Mouse (Mus musculus): ENCODE results near the gene Tmem240. TPM values are rescaled to one million over a fixed set of nuclear protein-coding genes. Genes with fewer than 3 reads are reported as not detected.

Tmem240 gene
- total and polyA plus RNA-seq, 2 experiments from 2014 or later, result 0.41 to 0.57 TPM

DNA sequence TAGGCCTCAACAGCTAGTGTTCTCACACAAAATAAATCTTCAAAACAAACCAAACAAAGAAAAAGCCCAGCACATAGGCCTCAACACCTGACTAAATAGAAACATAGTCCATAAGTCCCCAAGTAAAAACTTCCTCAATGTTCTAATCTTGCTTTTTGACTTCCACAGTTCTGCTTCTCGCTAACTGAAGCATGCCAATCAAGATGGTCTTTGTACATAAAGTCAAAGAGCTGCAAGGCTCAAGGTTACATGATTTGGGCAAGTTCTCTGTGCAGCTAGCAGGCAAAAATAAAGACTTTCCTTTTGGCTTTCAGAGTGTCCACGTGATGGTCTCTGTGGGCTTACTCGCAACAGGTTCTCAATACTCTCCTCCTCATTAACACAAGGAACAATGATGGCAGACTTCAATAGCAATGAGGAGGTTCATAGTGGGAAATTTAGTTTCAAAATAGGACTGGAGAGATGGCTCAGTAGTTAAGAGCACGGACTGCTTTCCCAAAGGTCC is 31.1 kb upstream of the Tmem240 start:
- no peak overlapping the region for H3K9ac ChIP-seq (replicated peaks; ENCODE audit: low read depth, low read length)
- H3K36me3 ChIP-seq (replicated peaks; ENCODE audit: control insufficient read depth, insufficient read depth, low read length), result no peaks in the 10 kb centered on the region
- no peak for TF ChIP-seq CTCF (IDR thresholded peaks at IDR 0.05; ENCODE audit: low read depth)
- TF ChIP-seq EP300 (IDR thresholded peaks at IDR 0.05; ENCODE audit: low read depth), result no peak
- no peaks in the 10 kb centered on the region for H3K9me3 ChIP-seq (replicated peaks; ENCODE audit: control insufficient read depth, low read length)
- no peak overlapping the region for H3K27ac ChIP-seq (ENCODE audit: low read depth)
- H3K4me1 ChIP-seq (ENCODE audit: control insufficient read depth, insufficient read depth), result peaks cover 5% of the 10 kb centered on the region; the same call in 1 of the 2 replicates
- no peak for ATAC-seq (ENCODE audit: insufficient read depth, low read depth)
- H3K4me3 ChIP-seq (ENCODE audit: low read depth, low read length), result no peak overlapping the region
- no peak overlapping the region for H3K4me2 ChIP-seq (ENCODE audit: low read depth, low read length)
- H3K27me3 ChIP-seq (ENCODE audit: control insufficient read depth, insufficient read depth, low read length), result no peaks in the 10 kb centered on the region
- 94% methylated on average over 4 of the region's 4 CpGs for WGBS
- no peak for DNase-seq (ENCODE audit: low spot score)

DNA sequence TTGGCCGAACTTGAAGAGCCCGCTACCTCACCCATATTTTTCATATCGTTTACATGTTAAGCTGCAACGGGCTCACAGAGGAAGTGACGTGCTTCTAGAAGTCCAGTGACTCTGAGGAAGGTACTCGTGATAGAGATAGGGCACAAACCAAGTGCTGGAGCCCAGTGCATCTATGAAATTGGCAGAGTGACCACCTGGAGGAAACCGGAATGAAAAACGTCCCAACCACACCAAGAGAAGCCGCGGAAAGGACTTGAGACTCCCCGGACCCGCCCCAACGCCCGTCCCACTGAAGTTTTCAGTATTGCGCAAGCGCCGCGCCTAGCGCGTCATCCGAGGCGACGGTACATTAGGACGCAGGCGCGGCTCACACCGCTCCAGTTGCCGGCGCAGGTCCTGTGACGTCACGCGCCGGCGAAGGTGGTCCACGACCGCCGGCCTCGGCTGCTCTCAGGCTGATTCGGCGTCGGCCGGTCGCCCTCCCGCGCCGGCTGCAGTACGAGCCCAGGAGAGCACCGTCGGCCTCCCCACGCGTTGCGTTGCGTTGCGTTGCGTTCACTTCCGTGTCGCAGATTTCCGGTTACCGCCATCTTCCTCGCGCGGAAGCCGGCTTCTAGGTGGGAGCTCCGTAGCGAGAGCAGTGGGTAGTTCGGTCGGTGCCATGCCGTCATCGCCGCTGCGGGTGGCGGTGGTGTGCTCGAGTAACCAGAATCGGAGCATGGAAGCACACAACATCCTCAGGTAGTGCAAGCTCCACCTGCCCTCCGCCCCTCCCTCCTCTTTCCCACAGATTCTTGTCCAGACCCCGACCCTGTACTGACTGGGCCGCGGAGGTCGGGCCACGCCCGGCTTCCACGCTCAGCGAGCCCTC is 29.6 kb upstream of the Tmem240 start, which contains the start of gene Ssu72:
Gene Ssu72, plus strand, starts transcription at position 80 of the 871 bp plus-strand sequence.
- under 1% methylated on average over 82 of the region's 83 CpGs for WGBS
- no peaks in the 10 kb centered on the region for H3K27me3 ChIP-seq (ENCODE audit: control insufficient read depth, insufficient read depth, low read length)
- ATAC-seq (ENCODE audit: insufficient read depth, low read depth) (peak; percentile 95), DNase-seq (ENCODE audit: low spot score) (peak; percentile 90)
- H3K9me3 ChIP-seq (replicated peaks; ENCODE audit: control insufficient read depth, low read length), result no peaks in the 10 kb centered on the region
- H3K36me3 ChIP-seq (replicated peaks; ENCODE audit: control insufficient read depth, insufficient read depth, low read length), result no peaks in the 10 kb centered on the region
- H3K9ac ChIP-seq (replicated peaks; ENCODE audit: low read depth, low read length), result peak within 1 kb of the TSS; percentile 78
- H3K4me3 ChIP-seq (ENCODE audit: low read depth, low read length), result peak within 1 kb of the TSS; percentile 86
- H3K4me1 ChIP-seq (ENCODE audit: control insufficient read depth, insufficient read depth), result peaks cover 8% of the 10 kb centered on the region; the same call in 1 of the 2 replicates
- H3K27ac ChIP-seq (ENCODE audit: low read depth), result peak within 1 kb of the TSS; percentile 94
- peak within 1 kb of the TSS; percentile 64 for H3K4me2 ChIP-seq (ENCODE audit: low read depth, low read length)
- peak; percentile 83; the same call in 1 of the 2 replicates for TF ChIP-seq EP300 (IDR thresholded peaks at IDR 0.05; ENCODE audit: low read depth)
- TF ChIP-seq CTCF (IDR thresholded peaks at IDR 0.05; ENCODE audit: low read depth), result no peak

DNA sequence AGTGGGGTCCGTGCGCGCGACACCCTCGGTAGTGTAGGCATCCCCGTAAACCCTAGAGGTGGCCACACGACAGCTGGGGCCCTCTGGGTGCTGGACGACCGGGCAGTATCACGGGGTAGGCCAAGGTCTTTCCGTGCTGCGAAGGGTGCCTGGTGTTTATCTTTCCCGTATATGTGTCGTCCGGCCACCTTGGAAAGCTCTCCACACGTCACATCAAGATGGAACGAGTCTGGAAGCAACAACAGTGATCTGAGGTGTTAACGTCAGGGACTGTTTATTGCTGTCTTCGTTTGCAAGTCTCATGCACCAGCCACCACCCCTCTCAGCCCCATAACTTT is 29.0 kb upstream of the Tmem240 start:
- no peak for TF ChIP-seq CTCF (IDR thresholded peaks at IDR 0.05; ENCODE audit: low read depth)
- no peak for TF ChIP-seq EP300 (IDR thresholded peaks at IDR 0.05; ENCODE audit: low read depth)
- Histone ChIP-seq H3K27ac (ENCODE audit: low read depth) (peak overlapping the region; percentile 94), H3K4me3 (ENCODE audit: low read depth, low read length) (peak overlapping the region; percentile 86), H3K9ac (replicated peaks; ENCODE audit: low read depth, low read length) (peak overlapping the region; percentile 78), H3K9me3 (replicated peaks; ENCODE audit: control insufficient read depth, low read length) (no peaks in the 10 kb centered on the region), H3K4me1 (ENCODE audit: control insufficient read depth, insufficient read depth) (peaks cover 13% of the 10 kb centered on the region; the same call in 1 of the 2 replicates), H3K4me2 (ENCODE audit: low read depth, low read length) (peak overlapping the region; percentile 64), H3K27me3 (ENCODE audit: control insufficient read depth, insufficient read depth, low read length) (no peaks in the 10 kb centered on the region), H3K36me3 (replicated peaks; ENCODE audit: control insufficient read depth, insufficient read depth, low read length) (no peaks in the 10 kb centered on the region)
- no peak; the same call in none of the 2 replicates for ATAC-seq (ENCODE audit: insufficient read depth, low read depth)
- WGBS, result 0% methylated on average over 19 of the region's 19 CpGs
- DNase-seq (ENCODE audit: low spot score), result no peak

DNA sequence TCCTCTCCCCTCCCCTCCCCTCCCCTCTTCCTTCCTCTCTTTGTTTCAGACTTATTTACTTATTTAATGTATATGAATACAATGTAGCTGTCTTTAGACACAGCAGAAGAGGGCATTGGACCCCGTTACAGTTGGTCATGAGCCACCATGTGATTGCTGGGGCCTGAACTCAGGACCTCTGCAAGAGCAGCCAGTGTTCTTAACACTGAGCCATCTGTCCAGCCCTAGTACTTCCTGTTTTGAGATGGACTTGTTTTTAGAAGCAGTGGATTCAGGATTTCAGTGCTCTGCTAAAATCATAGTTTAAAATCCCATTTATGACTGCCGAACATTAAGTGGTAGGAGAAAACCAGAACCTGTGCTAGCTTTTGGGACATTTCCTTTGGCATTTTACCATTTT is 26.0 kb upstream of the Tmem240 start:
- Histone ChIP-seq H3K27me3 (ENCODE audit: control insufficient read depth, insufficient read depth, low read length) (no peaks in the 10 kb centered on the region), H3K9ac (replicated peaks; ENCODE audit: low read depth, low read length) (no peak overlapping the region), H3K4me1 (ENCODE audit: control insufficient read depth, insufficient read depth) (peaks cover 15% of the 10 kb centered on the region; the same call in 1 of the 2 replicates), H3K9me3 (replicated peaks; ENCODE audit: control insufficient read depth, low read length) (no peaks in the 10 kb centered on the region), H3K36me3 (replicated peaks; ENCODE audit: control insufficient read depth, insufficient read depth, low read length) (no peaks in the 10 kb centered on the region), H3K27ac (ENCODE audit: low read depth) (no peak overlapping the region), H3K4me2 (ENCODE audit: low read depth, low read length) (no peak overlapping the region), H3K4me3 (ENCODE audit: low read depth, low read length) (no peak overlapping the region)
- no peak for ATAC-seq (ENCODE audit: insufficient read depth, low read depth)
- WGBS, result 68% methylated on average over 2 of the region's 2 CpGs
- no peak for TF ChIP-seq EP300 (IDR thresholded peaks at IDR 0.05; ENCODE audit: low read depth)
- no peak for TF ChIP-seq CTCF (IDR thresholded peaks at IDR 0.05; ENCODE audit: low read depth)
- DNase-seq (ENCODE audit: low spot score), result no peak

DNA sequence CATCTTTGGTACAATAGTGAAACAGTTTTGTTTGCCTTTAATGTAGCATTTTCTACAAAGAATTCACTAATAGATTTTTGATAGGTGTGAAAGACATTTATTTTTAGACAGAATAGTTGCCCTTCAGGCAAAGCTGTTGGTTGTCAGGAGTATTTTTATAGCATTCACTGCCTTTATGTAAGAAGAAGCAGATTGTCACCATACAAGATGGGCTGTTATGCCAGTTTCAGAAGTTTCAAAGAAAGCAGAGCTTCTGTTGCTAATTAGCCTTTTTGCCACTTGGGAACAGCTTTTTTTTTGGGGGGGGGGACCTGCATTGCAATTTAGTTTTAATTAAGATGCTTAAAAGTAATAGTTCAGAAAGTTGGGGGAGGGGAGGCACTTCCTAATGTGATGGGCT is 25.6 kb upstream of the Tmem240 start:
- TF ChIP-seq CTCF (IDR thresholded peaks at IDR 0.05; ENCODE audit: low read depth) (no peak), EP300 (IDR thresholded peaks at IDR 0.05; ENCODE audit: low read depth) (no peak)
- Histone ChIP-seq H3K27me3 (ENCODE audit: control insufficient read depth, insufficient read depth, low read length) (no peaks in the 10 kb centered on the region), H3K27ac (ENCODE audit: low read depth) (0 out of 2 replicates have a peak overlapping the region, but pooled peaks have one; percentile 79), H3K4me1 (ENCODE audit: control insufficient read depth, insufficient read depth) (peaks cover 14% of the 10 kb centered on the region; the same call in 1 of the 2 replicates), H3K4me3 (ENCODE audit: low read depth, low read length) (no peak overlapping the region), H3K9ac (replicated peaks; ENCODE audit: low read depth, low read length) (no peak overlapping the region), H3K36me3 (replicated peaks; ENCODE audit: control insufficient read depth, insufficient read depth, low read length) (no peaks in the 10 kb centered on the region), H3K4me2 (ENCODE audit: low read depth, low read length) (no peak overlapping the region), H3K9me3 (replicated peaks; ENCODE audit: control insufficient read depth, low read length) (no peaks in the 10 kb centered on the region)
- DNase-seq (ENCODE audit: low spot score) (no peak), ATAC-seq (ENCODE audit: insufficient read depth, low read depth) (no peak)

Data from heart, postnatal 0 days (tissue).